Mouse (Mus musculus) stomach, postnatal 0 days (tissue): Measurements from ENCODE around the gene Ell. TPM values are rescaled to one million over a fixed set of nuclear protein-coding genes. Genes with fewer than 3 reads are reported as not detected.

Source experiments
- ATAC-seq: fragments of 200-750 bp; cut with Nextera tagmentation; 2 replicates; pipeline ENCODE4 v1.8.0; 2017; ENCODE audit not compliant: low FRiP score, low TSS enrichment
- DNase-seq: peaks from one replicate; pipeline ENCODE4 v3.0.0-alpha.2; 2016; ENCODE audit warnings: low spot score
- H3K27ac ChIP-seq: fragments of 300-500 bp; sonication (generic); replicated peaks from 2 replicates; pipeline ENCODE4 v1.5.1; 2014; ENCODE audit warnings: mild to moderate bottlenecking, control low read depth
- H3K27me3 ChIP-seq: fragments of 300-500 bp; sonication (generic); 2 replicates; pipeline ENCODE4 v1.6.1; 2014; ENCODE audit warnings: low read length; ENCODE audit not compliant: control insufficient read depth, insufficient read depth
- H3K36me3 ChIP-seq: fragments of 300-500 bp; sonication (generic); 2 replicates; pipeline ENCODE4 v1.6.1; 2014; ENCODE audit warnings: low read length, mixed read lengths; ENCODE audit not compliant: control insufficient read depth, insufficient read depth
- H3K4me1 ChIP-seq: fragments of 300-500 bp; sonication (generic); replicated peaks from 2 replicates; pipeline ENCODE4 v1.6.1; 2014; ENCODE audit warnings: antibody characterized with exemption; ENCODE audit not compliant: control insufficient read depth, insufficient read depth
- H3K4me2 ChIP-seq: fragments of 300-500 bp; sonication (generic); replicated peaks from 2 replicates; pipeline ENCODE4 v1.6.1; 2014; ENCODE audit warnings: low read depth, mild to moderate bottlenecking, control low read depth, moderate library complexity
- H3K4me3 ChIP-seq: fragments of 300-500 bp; sonication (generic); 2 replicates; pipeline ENCODE4 v1.5.1; 2014; ENCODE audit warnings: low read depth, low read length, control low read depth
- H3K9ac ChIP-seq: fragments of 300-500 bp; sonication (generic); 2 replicates; pipeline ENCODE4 v1.6.1; 2014; ENCODE audit warnings: mild to moderate bottlenecking, low read length, control low read depth, mixed read lengths
- H3K9me3 ChIP-seq: fragments of 300-500 bp; sonication (generic); 2 replicates; pipeline ENCODE4 v1.6.1; 2016; ENCODE audit warnings: low read length; ENCODE audit not compliant: control insufficient read depth
- CTCF ChIP-seq: IDR thresholded peaks from 2 replicates; pipeline ENCODE4 v1.5.1; 2016; ENCODE audit warnings: antibody characterized with exemption, low read depth, mild to moderate bottlenecking, moderate library complexity
- EP300 ChIP-seq: optimal IDR thresholded peaks from 2 replicates; pipeline ENCODE3; 2016; ENCODE audit warnings: antibody characterized with exemption
- WGBS: fragments of 180-500 bp; shearing (Covaris S2); extraction: QIAGEN DNeasy Blood & Tissue Kit; methylation state at CpG from one replicate; pipeline ENCODE4 v1.1.7; 2014; 5-methylcytosine and 5-hydroxymethylcytosine counted together
- polyA plus RNA-seq: library from polyadenylated mRNA; unstranded; fragments of >200 nt; fragmentation: Nextera tagmentation; extraction: Ambion mirVana; gene quantifications from 2 replicates; pipeline ENCODE4 v1.2.1, GENCODE M21; 2015

Ell gene
- polyA plus RNA-seq, 1 experiment from 2014 or later, result 11.1 TPM

DNA sequence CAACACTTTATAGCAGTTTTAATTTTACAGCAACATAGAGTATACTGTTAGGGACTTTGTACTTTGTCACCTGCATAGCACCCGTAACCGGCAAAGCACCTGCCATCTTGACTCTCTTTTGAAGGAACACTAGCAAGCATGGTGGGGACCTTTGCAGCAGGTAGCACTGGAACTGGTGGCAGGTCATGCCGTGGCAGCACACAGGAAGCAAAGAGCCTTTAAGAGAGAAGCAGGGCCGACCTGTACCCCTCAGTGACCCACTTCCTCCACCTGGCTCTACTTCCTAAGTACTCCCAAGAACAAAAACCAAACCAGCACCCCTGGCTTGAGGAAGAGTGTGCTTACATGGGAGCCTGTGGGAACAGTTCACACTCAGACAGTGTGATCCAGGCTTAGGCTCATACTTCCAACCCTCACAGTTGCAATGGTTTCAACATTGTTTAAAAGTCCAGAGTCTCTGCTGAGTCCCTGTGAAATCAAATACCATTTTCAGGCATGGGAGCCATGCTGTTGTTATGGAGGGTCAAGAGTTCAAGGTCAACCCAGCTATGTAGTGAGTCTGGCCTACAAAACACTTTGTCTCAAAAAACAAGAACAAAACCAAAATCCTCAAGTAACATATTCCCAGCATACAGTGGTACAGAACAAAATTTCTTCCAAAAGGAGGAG lies 16.0 kb downstream of the Ell start:
- H3K27ac ChIP-seq, result no peak overlapping the region
- ATAC-seq, result no peak
- no peak overlapping the region for H3K4me2 ChIP-seq
- TF ChIP-seq CTCF (no peak), EP300 (no peak)
- no peak for DNase-seq
- H3K27me3 ChIP-seq, result no peaks in the 10 kb centered on the region
- H3K4me3 ChIP-seq, result no peak overlapping the region
- H3K9ac ChIP-seq, result no peak overlapping the region
- H3K36me3 ChIP-seq, result peaks cover 2% of the 10 kb centered on the region; the same call in 1 of the 2 replicates
- WGBS, result 86% methylated on average over 4 of the region's 4 CpGs
- H3K9me3 ChIP-seq, result no peaks in the 10 kb centered on the region
- H3K4me1 ChIP-seq, result peaks cover 8% of the 10 kb centered on the region

DNA sequence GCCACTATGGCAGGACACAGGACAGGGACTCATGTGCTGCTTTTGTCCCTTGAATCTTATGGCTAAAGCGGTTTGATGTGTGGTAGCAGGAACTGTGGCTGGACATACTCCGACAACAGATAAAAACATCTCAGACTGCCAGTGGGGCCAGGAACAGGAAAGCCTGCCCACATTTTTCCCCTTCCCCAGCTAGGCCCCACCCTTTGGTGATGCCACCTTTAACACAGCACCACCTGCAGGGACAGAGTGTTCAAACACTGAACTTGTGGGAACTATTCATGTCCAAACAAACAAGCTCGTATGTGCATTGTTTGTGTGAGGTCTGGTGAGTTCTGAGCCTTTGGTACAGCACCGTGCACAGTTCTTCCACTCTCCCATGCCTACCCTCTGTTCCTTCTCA lies 19.1 kb downstream of the Ell start:
- H3K4me3 ChIP-seq, result no peak overlapping the region
- H3K27me3 ChIP-seq, result no peaks in the 10 kb centered on the region
- no peaks in the 10 kb centered on the region for H3K9me3 ChIP-seq
- ATAC-seq (no peak), DNase-seq (no peak)
- H3K4me2 ChIP-seq, result no peak overlapping the region
- peaks cover 2% of the 10 kb centered on the region; the same call in 1 of the 2 replicates for H3K36me3 ChIP-seq
- no peak overlapping the region for H3K9ac ChIP-seq
- no peak overlapping the region for H3K27ac ChIP-seq
- H3K4me1 ChIP-seq, result peaks cover 21% of the 10 kb centered on the region
- TF ChIP-seq CTCF (peak; percentile 55), EP300 (no peak)
- WGBS, result 56% methylated on average over 4 of the region's 4 CpGs

DNA sequence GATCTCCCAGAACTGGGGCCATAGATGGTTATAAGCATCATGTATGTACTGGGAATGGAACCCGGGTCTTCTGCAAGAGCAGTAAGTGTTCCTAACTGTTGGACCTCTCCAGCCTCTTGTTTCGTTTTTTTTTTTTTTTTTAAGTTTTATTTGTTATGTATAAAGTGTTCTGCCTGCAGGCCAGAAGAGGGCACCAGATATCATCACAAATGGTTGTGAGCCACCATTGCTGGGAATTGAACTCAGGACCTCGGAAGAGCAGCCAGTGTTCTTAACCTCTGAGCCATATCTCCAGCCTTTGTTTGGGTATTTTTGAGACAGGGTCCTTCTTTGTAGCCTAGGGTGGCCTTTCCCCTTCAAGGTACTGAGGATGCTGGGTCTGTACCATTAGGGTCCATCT lies 19.7 kb downstream of the Ell start:
- Histone ChIP-seq H3K9me3 (no peaks in the 10 kb centered on the region), H3K4me2 (no peak overlapping the region), H3K4me1 (peaks cover 16% of the 10 kb centered on the region), H3K27me3 (no peaks in the 10 kb centered on the region), H3K9ac (no peak overlapping the region), H3K4me3 (no peak overlapping the region), H3K27ac (no peak overlapping the region), H3K36me3 (peaks cover 2% of the 10 kb centered on the region; the same call in 1 of the 2 replicates)
- DNase-seq (no peak), ATAC-seq (no peak)
- TF ChIP-seq CTCF, result peak; percentile 59
- no peak for TF ChIP-seq EP300
- 65% methylated on average over 3 of the region's 3 CpGs for WGBS

DNA sequence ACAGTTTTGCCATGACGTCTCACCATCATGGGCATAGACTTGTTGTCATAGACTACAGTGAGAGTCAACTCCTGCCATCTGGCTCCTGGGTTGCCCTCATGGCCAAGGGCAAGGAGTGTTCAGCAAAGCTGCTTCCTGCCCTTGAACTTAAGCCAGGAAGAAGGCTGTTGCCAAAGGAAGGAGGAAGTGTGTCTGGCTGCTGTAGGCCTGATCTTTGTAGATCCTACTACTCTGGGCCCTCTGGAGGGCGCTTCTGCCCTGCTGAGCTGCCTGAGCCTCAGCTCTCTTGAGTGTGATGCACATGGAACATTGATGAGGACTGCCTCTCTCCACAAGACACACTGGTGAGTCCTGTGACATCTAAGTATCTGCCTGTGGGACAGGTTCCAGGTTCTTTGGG lies 20.8 kb downstream of the Ell start:
- ATAC-seq (peak; percentile 41; the same call in 1 of the 2 replicates), DNase-seq (peak; percentile 26)
- no peak overlapping the region for H3K4me3 ChIP-seq
- 65% methylated on average over 2 of the region's 2 CpGs for WGBS
- H3K4me1 ChIP-seq, result peaks cover 18% of the 10 kb centered on the region
- H3K9me3 ChIP-seq, result no peaks in the 10 kb centered on the region
- H3K27me3 ChIP-seq, result no peaks in the 10 kb centered on the region
- H3K4me2 ChIP-seq, result no peak overlapping the region
- 0 out of 2 replicates have a peak overlapping the region, but pooled peaks have one; percentile 3 for H3K27ac ChIP-seq
- TF ChIP-seq CTCF, result peak; percentile 68
- TF ChIP-seq EP300, result no peak
- H3K9ac ChIP-seq, result no peak overlapping the region
- peaks cover 2% of the 10 kb centered on the region; the same call in 1 of the 2 replicates for H3K36me3 ChIP-seq

DNA sequence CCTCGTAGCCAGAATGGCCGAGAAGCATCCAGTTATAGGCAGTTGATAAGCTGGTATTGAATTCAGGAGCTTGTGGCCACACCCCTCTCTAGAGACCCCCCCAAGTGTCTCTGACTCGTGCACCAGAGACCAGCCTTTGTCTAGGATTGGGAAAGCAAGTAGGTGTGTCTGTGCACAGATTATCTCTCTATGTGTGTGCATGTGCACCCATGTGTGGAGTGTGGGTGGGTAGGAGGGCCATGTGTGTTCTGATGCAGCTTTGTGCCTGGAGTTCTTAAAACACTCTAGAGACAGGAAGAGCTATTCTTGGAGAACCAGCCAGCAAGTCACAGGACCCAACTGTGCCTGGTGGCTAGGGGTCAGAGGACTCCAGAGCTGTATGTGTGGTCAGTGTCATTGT lies 21.3 kb downstream of the Ell start:
- Histone ChIP-seq H3K4me3 (no peak overlapping the region), H3K4me1 (peaks cover 18% of the 10 kb centered on the region), H3K9ac (no peak overlapping the region), H3K9me3 (no peaks in the 10 kb centered on the region), H3K4me2 (no peak overlapping the region), H3K27me3 (no peaks in the 10 kb centered on the region), H3K36me3 (peaks cover 2% of the 10 kb centered on the region; the same call in 1 of the 2 replicates), H3K27ac (no peak overlapping the region; the same call in 1 of the 2 replicates)
- 59% methylated on average over 3 of the region's 3 CpGs for WGBS
- TF ChIP-seq EP300, result no peak
- no peak for DNase-seq
- no peak for ATAC-seq

DNA sequence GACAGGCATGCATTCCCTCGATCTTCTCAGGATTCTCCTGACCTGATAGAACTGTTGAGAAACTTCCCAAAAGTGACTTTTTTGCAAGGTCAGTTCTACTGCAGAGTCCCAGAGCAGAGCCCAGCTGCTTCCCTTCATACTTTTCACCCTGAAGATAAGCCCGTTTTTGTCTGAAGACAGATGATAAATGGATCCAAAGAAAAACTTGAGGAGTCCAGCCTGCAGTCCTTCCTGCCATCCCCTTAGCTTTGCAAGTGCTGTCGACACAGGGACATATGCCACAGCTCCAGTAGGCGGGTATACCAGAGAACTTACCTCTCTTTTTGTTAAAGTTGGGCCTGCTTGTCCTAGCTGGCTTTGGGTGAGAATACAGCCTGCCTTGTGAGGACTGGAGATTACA lies 22.1 kb downstream of the Ell start:
- H3K4me2 ChIP-seq, result no peak overlapping the region
- H3K9ac ChIP-seq, result no peak overlapping the region; the same call in 1 of the 2 replicates
- H3K4me3 ChIP-seq, result no peak overlapping the region
- no peaks in the 10 kb centered on the region for H3K9me3 ChIP-seq
- H3K27ac ChIP-seq, result peak overlapping the region; percentile 1
- peaks cover 18% of the 10 kb centered on the region for H3K4me1 ChIP-seq
- WGBS, result 38% methylated on average over 4 of the region's 4 CpGs
- ATAC-seq, result no peak
- no peak for DNase-seq
- no peak for TF ChIP-seq EP300
- no peak for TF ChIP-seq CTCF
- peaks cover 2% of the 10 kb centered on the region; the same call in 1 of the 2 replicates for H3K36me3 ChIP-seq
- H3K27me3 ChIP-seq, result no peaks in the 10 kb centered on the region
